Mouse (Mus musculus): ENCODE data around the gene Efnb2. TPM values are rescaled to one million over a fixed set of nuclear protein-coding genes. Genes with fewer than 3 reads are reported as not detected.

Efnb2 gene
- 32.6 and 33.3 TPM in 2 replicates for polyA plus RNA-seq (2015; fragmentation: Nextera tagmentation; extraction: Ambion mirVana)

- peaks cover 22% of the 10 kb centered on the region for H3K4me1 ChIP-seq
- H3K9me3 ChIP-seq: no peaks in the 10 kb centered on the region
- peak; percentile 93 for ATAC-seq (ENCODE audit: low FRiP score, low read depth)
- H3K27me3 ChIP-seq: no peaks in the 10 kb centered on the region
- peak within 1 kb of the TSS; percentile 91 for H3K27ac ChIP-seq
- peak within 1 kb of the TSS; percentile 96 for H3K4me3 ChIP-seq
- H3K4me2 ChIP-seq (replicated peaks): peak within 1 kb of the TSS; percentile 89
- peaks cover 11% of the 10 kb centered on the region for H3K36me3 ChIP-seq
- peak within 1 kb of the TSS; percentile 96 for H3K9ac ChIP-seq
- under 1% methylated on average over 65 of the region's 70 CpGs for WGBS
These were observed at the start of gene Efnb2 for GRCm38 (mm10) chr8:8661103-8661758. Efnb2 (minus strand) TSS chr8:8661242.

DNA sequence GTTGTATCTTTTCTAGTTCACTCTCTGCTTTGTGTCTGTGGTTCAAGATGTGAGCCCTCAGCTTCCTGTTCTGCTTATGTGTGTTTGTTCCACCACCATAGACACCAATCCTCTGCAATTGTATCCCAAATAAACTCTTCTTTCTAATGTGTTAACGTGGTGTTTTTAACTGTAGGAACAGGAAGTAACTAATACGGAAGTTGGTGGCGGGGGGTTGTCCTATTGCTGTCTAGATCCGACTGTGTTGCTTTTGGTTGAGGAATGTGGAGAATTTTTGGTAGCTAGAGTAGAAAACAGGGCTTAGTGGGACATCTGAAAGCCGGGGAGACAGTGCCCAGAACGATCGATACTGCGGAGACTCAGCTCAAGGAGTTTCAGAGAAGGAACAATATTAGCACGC lies 43.8 kb upstream of the Efnb2 start:
- no peak for ATAC-seq (ENCODE audit: low FRiP score, low read depth)

GRCm38 (mm10) chr8:8703668-8704067 lies 42.6 kb upstream of the Efnb2 start:
- Histone ChIP-seq H3K27me3 (no peaks in the 10 kb centered on the region), H3K9me3 (no peaks in the 10 kb centered on the region), H3K9ac (no peak overlapping the region), H3K36me3 (no peaks in the 10 kb centered on the region), H3K4me1 (no peaks in the 10 kb centered on the region), H3K27ac (no peak overlapping the region), H3K4me2 (replicated peaks) (no peak overlapping the region), H3K4me3 (no peak overlapping the region)
- ATAC-seq (ENCODE audit: low FRiP score, low read depth): no peak
- 79% methylated on average over 2 of the region's 2 CpGs for WGBS

More for the DNA sequence above, 43.8 kb upstream of the Efnb2 start:
- Histone ChIP-seq H3K4me3 (no peak overlapping the region), H3K9ac (no peak overlapping the region), H3K4me2 (replicated peaks) (no peak overlapping the region), H3K27me3 (no peaks in the 10 kb centered on the region), H3K4me1 (no peaks in the 10 kb centered on the region), H3K36me3 (no peaks in the 10 kb centered on the region), H3K9me3 (no peaks in the 10 kb centered on the region), H3K27ac (no peak overlapping the region)
- 72% methylated on average over 9 of the region's 9 CpGs for WGBS

DNA sequence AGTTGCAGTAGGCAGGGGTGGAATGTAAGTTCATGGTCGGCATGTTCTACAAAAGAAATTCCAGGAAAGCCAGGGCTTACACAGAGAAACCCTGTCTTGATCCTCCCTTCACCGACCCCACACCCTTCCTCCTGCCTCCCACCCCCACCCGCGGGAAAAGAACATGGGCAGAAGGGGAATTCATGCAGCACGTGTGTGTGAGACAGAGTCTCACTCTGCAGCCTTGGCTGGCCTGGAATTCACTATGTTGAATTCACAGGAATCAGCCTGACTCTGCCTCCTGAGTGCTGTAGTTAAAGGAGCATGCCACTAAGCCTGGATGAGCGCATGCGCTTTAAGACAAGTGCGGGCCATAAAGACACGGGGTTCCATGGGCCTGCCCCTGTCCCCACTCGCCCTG lies 39.8 kb upstream of the Efnb2 start:
- ATAC-seq (ENCODE audit: low FRiP score, low read depth): no peak
- Histone ChIP-seq H3K9me3 (no peaks in the 10 kb centered on the region), H3K4me2 (replicated peaks) (no peak overlapping the region), H3K27ac (no peak overlapping the region), H3K4me1 (no peaks in the 10 kb centered on the region), H3K27me3 (no peaks in the 10 kb centered on the region), H3K4me3 (no peak overlapping the region), H3K36me3 (no peaks in the 10 kb centered on the region), H3K9ac (no peak overlapping the region)
- 92% methylated on average over 10 of the region's 10 CpGs for WGBS

DNA sequence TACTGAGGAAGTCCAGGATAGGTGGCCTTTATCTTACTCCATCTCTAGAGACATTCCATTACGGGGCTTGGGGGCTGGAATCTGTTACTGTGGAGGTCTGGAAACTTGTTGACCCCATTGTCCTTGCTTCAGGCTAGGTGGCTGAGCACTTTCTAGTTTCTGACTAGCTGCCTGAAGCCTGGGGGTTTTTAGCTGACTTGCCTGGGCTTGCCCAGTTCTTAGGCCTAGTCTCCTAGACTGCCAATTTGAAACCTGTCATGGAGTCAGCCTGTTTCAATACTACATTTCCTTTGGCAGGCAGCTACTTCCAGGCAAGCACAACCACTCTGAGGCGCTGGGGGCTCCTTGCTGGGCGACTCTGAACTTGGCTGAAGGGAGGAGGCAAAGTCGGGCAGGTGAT lies 39.2 kb upstream of the Efnb2 start:
- Histone ChIP-seq H3K9me3 (no peaks in the 10 kb centered on the region), H3K27me3 (no peaks in the 10 kb centered on the region), H3K36me3 (no peaks in the 10 kb centered on the region), H3K4me1 (no peaks in the 10 kb centered on the region), H3K4me2 (replicated peaks) (no peak overlapping the region), H3K27ac (no peak overlapping the region), H3K9ac (no peak overlapping the region), H3K4me3 (no peak overlapping the region)
- WGBS: 65% methylated on average over 4 of the region's 4 CpGs
- ATAC-seq (ENCODE audit: low FRiP score, low read depth): no peak

- Histone ChIP-seq H3K4me3 (peak within 1 kb of the TSS; percentile 85), H3K9ac (peak within 1 kb of the TSS; percentile 99), H3K36me3 (no peaks in the 10 kb centered on the region), H3K4me2 (replicated peaks) (peak within 1 kb of the TSS; percentile 81), H3K9me3 (no peaks in the 10 kb centered on the region), H3K27me3 (no peaks in the 10 kb centered on the region), H3K4me1 (peaks cover 37% of the 10 kb centered on the region), H3K27ac (peak within 1 kb of the TSS; percentile 97)
- ATAC-seq (ENCODE audit: low FRiP score, low read depth): peak; percentile 96
- WGBS: under 1% methylated on average over 69 of the region's 81 CpGs
These were observed 29.4 kb upstream of the Efnb2 start, which contains the start of gene Arglu1 for GRCm38 (mm10) chr8:8690146-8691092. Arglu1 (minus strand) TSS chr8:8690521.

DNA sequence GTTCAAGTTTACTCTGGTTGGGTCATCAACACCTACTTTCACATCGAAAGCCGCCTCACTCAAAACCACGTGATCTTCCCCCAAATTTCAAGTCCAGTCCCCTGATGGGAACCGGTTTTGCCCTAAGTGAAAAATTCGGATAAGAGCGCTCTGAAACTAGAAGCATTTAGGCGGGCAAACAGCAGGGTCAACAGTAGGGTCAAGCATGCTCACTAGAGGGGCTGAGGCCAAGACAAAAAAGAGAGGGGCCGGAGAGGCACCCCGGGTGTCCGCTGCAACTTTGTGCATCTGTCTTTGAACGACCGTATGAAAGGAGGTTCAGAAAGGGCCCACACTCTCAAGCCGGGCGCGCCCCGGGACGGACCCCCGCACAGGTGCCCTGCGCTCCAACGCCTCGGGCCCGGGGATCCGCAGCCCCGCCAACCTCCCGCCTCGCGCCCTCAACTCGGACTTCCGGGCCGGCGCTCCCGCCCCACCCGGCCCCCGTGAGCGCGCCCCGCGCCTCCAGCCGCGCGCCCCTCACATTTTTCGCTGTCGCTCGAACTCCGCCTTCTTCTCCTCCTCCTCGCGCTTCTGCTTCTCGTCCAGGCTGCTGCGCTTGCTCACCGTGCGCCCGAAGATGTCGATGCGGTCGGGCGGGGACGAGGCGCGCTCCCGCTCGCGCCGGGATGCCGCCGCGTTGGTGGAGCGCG lies 28.6 kb upstream of the Efnb2 start:
- Histone ChIP-seq H3K4me2 (replicated peaks) (peak overlapping the region; percentile 81), H3K4me3 (peak overlapping the region; percentile 85), H3K9ac (peak overlapping the region; percentile 99), H3K27ac (peak overlapping the region; percentile 97), H3K27me3 (no peaks in the 10 kb centered on the region), H3K4me1 (peaks cover 39% of the 10 kb centered on the region), H3K9me3 (no peaks in the 10 kb centered on the region), H3K36me3 (no peaks in the 10 kb centered on the region)
- WGBS: under 1% methylated on average over 67 of the region's 68 CpGs
- ATAC-seq (ENCODE audit: low FRiP score, low read depth): peak; percentile 62

- Histone ChIP-seq H3K4me3 (peak overlapping the region; percentile 85), H3K9me3 (no peaks in the 10 kb centered on the region), H3K4me2 (replicated peaks) (peak overlapping the region; percentile 81), H3K4me1 (peaks cover 39% of the 10 kb centered on the region), H3K36me3 (no peaks in the 10 kb centered on the region), H3K27ac (no peak overlapping the region; the same call in 1 of the 2 replicates), H3K27me3 (no peaks in the 10 kb centered on the region), H3K9ac (peak overlapping the region; percentile 99)
- WGBS: 16% methylated on average over 8 of the region's 9 CpGs
- ATAC-seq (ENCODE audit: low FRiP score, low read depth): no peak
These were observed 27.9 kb upstream of the Efnb2 start for GRCm38 (mm10) chr8:8688823-8689453.

DNA sequence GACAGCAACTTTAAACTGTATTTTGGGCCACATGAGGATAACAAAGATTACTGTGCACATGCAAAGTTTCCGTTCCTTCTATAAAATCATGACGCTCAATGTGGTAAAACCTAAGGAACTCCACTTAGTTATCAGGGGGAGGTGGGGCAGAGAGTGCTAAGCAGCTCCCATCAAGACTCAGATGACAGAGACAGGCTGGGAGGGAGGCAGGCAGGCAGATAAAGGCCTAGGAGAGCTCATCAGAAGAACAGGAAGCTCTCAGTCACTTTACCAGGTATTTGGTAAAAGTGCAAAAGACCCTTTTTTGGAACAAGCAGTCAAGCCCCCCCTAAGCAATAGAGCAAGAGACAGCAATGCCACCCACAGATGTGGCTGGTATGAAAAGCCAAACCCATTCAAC lies 24.5 kb upstream of the Efnb2 start:
- H3K4me3 ChIP-seq: no peak overlapping the region
- peaks cover 26% of the 10 kb centered on the region for H3K36me3 ChIP-seq
- no peak overlapping the region for H3K27ac ChIP-seq
- H3K4me2 ChIP-seq (replicated peaks): peak overlapping the region; percentile 23
- no peaks in the 10 kb centered on the region for H3K27me3 ChIP-seq
- no peaks in the 10 kb centered on the region for H3K9me3 ChIP-seq
- no peak for ATAC-seq (ENCODE audit: low FRiP score, low read depth)
- H3K9ac ChIP-seq: no peak overlapping the region
- WGBS: 52% methylated on average over 2 of the region's 2 CpGs
- peaks cover 39% of the 10 kb centered on the region for H3K4me1 ChIP-seq

DNA sequence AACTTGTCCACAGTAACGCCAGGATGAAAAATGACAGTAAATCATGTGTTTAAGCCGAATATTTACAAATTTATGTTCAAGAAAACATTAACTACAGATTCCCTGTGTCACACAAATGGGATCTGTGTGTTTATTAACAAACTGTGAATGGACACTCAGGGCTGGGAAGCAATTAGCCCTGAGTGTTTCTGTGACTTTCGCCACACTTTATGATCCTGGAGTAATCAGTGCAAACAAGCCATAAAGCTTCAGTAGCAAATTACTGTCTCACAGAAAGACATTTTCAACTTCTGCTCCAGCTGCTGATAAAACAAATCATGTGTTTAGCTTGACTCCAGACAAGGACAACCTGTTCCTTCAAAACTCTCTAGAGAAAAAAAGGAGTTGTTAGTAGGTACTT lies 21.7 kb upstream of the Efnb2 start:
- no peaks in the 10 kb centered on the region for H3K27me3 ChIP-seq
- no peak overlapping the region for H3K9ac ChIP-seq
- H3K4me3 ChIP-seq: no peak overlapping the region
- no peak overlapping the region for H3K27ac ChIP-seq
- peaks cover 47% of the 10 kb centered on the region for H3K36me3 ChIP-seq
- 62% methylated on average over 3 of the region's 3 CpGs for WGBS
- H3K9me3 ChIP-seq: no peaks in the 10 kb centered on the region
- H3K4me1 ChIP-seq: peaks cover 25% of the 10 kb centered on the region
- ATAC-seq (ENCODE audit: low FRiP score, low read depth): no peak
- no peak overlapping the region for H3K4me2 ChIP-seq (replicated peaks)

GRCm38 (mm10) chr8:8678236-8678635 lies 17.2 kb upstream of the Efnb2 start:
- H3K9ac ChIP-seq: no peak overlapping the region
- H3K27ac ChIP-seq: no peak overlapping the region
- H3K4me2 ChIP-seq (replicated peaks): no peak overlapping the region
- H3K4me3 ChIP-seq: no peak overlapping the region
- H3K36me3 ChIP-seq: peaks cover 84% of the 10 kb centered on the region
- 86% methylated on average over 3 of the region's 3 CpGs for WGBS
- H3K9me3 ChIP-seq: no peaks in the 10 kb centered on the region
- no peaks in the 10 kb centered on the region for H3K27me3 ChIP-seq
- H3K4me1 ChIP-seq: no peaks in the 10 kb centered on the region
- no peak for ATAC-seq (ENCODE audit: low FRiP score, low read depth)

All from limb, embryonic 13.5 days (tissue).